Mouse (Mus musculus): ENCODE data around the gene Rnf149.
"Not testable (repeated sequence)": the region's sequence is repeated elsewhere in the genome, so short reads cannot be mapped to it uniquely, and the experiment has no call there.

Gene Rnf149

DNA sequence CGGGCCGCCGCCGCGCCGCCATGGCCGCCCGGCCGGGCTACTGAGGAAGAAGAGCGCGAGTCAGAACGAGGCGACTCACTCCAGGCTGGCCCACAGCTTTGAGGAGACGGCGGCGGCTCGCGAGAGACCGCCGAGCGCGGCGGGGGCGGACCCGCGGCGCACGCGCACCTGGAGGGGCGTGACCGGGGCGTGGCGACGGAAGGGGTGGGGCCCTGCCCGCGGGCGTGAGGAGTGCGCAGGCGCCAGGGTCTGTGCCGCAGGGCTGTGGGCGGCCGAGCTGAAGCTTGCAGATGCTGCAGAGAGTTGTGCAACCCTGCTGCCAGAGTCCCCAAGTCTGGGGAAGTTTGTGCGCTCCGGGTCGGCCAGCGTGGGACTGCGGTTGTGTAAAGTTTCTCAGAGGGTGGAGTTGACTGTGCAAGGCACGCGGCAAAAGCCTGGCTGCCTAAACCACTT is at the start of gene Rnf149:
Rnf149 (minus strand) TSS at position 153 of the 453 bp plus-strand sequence.
- peak; percentile 95 to 99 for DNase-seq (ENCODE audit: low spot score in 2 of 2)

DNA sequence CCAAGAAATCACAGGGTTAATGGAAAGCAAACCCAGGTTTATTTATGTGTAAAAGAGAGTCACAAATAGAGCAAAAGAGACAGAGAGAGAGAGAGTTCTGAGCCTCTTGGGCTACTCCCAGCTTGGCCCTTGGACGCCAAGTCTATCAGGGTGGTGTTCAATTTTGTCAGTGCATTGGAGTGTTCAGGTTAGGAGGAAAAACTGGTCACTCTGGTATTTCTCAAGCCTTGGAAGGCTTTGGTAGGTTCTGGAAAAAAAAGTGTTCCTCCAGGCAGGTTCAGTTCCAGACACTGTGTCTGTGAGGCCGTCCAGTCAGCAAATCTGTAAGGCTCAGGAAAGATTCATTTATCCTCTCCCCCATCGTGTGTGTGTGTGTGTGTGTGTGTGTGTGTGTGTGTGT is 48.3 kb upstream of the Rnf149 start:
- no peak for DNase-seq (ENCODE audit: low spot score in 2 of 2)

DNA sequence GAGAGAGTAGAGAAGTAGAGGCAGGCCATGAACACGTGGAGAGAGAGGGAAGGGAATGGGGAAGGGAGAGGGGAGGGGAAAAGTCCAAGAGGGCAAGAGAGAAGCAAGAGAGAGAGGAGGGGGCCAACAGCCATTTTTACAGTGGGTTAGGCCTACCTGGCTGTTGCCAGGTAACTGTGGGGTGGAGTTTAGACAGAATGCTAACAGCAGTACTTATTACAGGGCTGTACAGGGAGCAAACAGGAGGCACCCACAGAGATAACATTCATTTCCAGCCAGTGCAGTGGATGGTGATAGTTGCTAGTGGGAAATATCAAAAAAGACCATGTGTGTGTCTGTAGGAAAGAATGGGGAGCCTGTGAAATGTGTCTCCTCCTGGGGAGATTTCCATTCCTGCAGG is 46.5 kb upstream of the Rnf149 start:
- no peak for DNase-seq (ENCODE audit: low spot score in 2 of 2)

DNA sequence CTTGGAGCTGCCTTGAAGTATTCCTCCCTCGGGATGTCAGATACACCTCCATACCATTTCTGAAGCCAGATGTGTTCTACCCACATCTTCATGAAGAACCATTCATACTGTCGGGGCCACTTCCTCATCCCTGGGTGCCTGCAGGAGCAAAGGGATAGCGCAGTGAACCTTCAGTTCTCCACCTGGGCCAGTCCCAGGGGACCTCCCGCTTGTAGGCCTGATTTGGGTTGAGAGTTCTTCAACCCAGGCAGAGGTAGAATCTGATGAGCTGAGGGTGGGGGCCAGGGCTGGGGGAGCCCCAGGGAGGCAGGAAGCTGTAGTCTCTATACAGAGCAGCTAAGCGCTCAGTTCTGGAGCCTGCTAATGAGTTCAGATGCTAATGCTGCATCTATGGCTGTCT is 45.9 kb upstream of the Rnf149 start:
- no peak for DNase-seq (ENCODE audit: low spot score in 2 of 2)

DNA sequence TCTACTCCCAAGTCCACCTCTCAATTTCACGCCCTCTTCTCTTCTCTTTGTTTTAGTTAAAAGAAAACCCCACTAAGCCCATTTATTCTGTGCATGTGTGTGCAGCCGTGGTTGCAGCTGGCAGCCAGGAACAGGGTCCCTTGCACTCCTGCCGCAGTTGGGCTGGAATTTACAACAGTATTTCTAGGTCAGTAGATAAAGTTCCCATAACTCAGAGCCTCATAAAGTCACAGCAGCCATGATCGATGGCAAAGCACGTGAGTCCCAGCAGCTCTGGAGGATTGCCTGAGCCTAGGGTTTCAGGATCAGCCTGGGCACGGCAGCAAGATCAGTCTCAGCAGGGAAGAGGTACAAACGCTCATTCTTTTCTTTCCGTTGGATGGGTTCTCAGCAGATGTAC is 41.3 kb upstream of the Rnf149 start:
- DNase-seq (ENCODE audit: low spot score in 2 of 2), result no peak

DNA sequence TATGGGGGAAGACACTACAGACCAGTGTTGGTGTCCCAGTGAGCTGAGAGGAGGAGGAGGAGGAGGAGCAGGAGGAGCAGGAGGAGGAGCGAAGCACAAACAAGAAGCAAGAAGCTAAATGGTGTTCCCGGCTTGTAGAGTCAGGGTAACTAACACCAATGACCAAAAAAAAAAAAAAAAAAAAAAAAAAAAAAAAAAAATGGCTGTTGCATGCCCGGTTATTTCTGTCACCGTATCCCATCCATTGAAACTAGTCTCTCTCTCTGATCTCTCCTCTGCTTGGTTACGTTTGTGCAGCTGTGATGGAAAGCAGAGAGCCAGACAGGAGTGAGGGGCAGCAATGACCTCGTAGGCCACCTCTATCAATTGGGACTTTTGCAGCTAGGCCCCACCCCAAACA is 38.3 kb upstream of the Rnf149 start:
- no peak for DNase-seq (ENCODE audit: low spot score in 2 of 2)

DNA sequence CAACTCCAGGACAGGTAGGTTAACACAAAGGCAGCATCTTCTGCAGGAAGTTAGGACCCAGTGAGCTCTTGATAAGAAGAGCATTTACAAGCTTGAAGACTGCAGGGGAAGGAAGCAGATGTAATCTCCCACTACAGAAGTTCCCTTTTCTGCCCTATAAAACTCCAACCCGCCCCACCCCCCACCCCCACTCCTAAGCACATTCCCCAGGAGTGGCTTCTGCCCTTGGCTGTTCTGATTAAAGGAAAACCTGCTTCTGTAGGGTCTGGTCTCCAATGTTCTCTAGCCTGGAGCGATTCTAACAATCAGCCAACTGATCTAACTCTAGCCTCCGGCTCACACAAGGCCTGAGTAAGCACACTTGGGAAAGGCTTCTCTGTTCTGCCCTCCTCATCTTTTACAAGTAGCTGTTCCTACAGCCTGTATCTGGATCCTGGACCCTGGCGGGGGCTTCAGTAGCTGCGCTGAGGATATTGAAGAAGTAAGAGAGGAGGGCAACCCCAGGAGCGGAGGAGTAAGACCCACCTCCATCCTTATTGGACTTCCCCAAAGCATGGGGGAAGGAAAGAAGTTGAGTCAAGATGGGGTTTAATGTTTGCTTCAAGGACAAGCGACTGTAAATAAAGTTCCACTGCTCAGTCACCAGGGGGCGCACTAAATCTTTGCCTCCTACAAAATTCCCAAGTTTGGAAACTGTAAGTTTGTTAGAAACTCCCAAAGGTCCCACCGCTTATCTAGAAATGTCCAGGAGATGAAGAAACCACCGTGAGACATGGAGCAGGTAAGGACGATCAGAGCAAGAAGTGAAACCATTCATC is 37.5 kb upstream of the Rnf149 start:
- peak in 1 of 2 experiments; percentile 41 for DNase-seq (ENCODE audit: low spot score in 2 of 2)

DNA sequence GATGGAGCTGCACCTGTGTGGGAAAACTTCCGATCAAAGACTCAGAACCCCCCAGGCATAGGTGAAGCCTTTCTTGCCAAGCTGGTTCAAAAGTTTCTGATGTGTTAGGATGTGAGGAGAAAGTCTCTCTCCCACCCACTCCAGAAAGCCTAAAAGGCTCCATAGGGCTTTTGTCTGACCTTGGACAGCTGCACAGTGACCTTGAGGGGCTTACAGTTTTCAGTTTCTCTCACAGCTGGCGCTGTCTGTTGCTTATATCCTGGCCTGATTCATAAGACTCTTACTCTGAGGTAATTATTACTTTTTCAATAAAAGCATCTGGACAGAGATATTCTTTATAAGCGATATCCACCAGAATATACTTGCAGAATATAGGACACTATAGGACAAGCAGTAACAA is 35.9 kb upstream of the Rnf149 start:
- no peak for DNase-seq (ENCODE audit: low spot score in 2 of 2)

DNA sequence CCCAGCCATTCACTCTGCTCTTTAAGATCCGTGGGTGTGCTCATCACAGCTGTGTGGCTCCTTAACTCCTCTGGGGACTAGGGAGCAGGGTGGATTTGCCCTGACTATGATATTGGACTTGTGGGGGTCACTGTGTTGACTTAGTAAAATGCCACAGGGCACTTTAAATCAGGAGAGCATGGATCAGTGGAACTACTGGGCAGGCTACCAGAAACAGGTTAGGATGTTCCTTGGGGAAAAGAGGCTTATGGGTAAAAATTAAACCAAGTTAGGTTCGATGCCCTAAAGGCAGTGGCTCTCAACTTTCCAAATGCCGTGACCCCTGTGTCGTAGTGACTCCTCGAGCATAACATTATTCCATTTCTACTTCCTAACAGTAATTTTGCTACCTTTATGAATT is 35.3 kb upstream of the Rnf149 start:
- no peak for DNase-seq (ENCODE audit: low spot score in 2 of 2)

DNA sequence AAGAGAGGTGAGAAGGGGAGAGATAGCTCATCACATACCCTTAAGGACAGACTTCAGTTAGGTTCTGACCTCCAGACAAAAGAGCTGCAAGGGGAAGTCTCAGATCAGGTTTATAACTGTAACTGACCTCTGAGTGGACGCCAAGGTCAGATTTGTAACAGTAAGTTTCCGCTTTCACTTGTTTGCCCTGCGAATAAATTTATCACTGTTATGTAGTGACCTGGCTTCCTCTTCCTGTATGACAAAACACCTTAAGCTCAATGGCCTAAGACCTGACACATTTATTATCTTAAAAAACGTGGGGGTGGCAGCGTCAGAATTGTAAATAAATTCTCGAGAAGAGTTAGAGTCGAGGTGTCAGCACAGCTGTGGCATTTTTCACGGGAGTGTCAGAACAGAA is 31.3 kb upstream of the Rnf149 start:
- DNase-seq (ENCODE audit: low spot score in 2 of 2), result no peak

DNA sequence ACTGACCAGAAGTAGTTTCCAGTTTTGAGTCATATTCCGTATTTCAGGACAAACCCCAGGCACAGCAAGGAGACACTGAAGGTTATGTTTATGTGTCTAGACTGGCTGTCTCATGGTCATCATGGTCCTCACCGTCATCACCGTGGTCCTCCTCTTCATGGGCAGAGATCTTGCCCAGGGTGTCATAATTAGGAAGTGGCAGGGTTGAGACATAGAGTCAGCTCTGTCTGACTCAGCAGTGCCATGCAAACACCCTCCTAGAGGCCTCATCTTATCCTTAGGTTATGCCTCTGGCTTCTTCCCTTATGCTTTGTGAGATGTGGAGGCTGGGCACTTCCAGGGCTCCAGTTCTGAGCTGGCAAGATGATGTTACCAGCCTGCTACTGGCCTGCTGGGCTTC is 25.3 kb upstream of the Rnf149 start:
- no peak for DNase-seq (ENCODE audit: low spot score in 2 of 2)

DNA sequence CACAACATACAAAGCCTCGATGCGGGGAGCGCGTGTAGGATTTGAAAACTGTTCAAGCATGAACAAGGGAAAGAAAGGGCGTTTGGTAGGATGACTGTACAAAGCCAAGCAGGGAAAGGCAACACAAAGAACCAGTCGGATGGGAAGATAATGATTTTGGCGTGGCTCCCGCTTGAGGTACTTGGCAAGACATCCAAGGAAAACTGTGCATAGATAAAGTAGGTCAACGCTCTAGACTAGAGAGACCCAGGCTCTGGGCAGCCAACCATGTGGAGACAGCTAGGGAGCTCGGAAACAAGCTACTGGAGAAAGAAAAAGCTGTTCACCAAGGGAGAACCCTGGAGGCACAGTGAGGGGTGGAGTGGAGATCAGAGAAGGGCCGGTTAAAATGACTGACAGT is 21.5 kb upstream of the Rnf149 start:
- no peak for DNase-seq (ENCODE audit: low spot score in 2 of 2)

DNA sequence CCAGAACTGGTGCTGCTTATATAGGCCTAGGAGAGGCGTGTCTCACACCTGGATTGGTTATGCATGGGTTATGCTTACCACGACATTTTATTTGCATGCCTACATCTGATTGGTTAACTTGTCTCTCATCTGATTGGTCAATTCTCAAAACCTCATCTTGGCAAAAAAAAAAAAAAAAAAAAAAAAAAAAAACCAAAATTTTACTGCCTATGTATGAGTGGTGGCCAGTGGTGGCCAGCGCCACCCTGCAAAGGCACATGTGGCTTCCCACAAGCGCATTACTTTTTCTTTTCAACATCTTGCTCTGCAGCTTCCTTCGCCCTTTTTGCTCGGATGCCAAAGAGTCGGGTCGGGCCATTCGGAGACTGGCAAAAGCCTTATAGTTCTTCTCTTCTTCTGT is 19.9 kb upstream of the Rnf149 start:
- DNase-seq (ENCODE audit: low spot score in 2 of 2), result not testable (repeated sequence)

DNA sequence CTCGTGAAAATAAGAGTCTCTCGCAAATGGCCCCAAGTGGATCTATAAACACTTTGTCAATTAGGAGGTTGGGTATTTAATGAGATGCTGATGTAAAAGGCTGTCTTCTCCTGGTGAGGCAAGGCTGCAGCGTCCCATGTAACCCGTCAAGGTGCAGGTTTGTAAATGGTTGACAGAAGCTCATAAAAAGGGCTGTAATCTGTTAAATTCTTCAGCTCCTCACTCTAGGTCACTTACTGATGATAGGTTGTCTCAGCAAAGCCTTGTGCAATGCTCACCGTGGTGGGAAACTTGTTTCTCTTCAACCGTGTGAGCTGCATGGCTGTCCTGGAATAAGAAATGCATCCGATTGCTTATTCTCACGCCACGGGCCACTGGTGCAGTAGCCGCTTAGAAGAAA is 16.6 kb upstream of the Rnf149 start:
- DNase-seq (ENCODE audit: low spot score in 2 of 2), result no peak

DNA sequence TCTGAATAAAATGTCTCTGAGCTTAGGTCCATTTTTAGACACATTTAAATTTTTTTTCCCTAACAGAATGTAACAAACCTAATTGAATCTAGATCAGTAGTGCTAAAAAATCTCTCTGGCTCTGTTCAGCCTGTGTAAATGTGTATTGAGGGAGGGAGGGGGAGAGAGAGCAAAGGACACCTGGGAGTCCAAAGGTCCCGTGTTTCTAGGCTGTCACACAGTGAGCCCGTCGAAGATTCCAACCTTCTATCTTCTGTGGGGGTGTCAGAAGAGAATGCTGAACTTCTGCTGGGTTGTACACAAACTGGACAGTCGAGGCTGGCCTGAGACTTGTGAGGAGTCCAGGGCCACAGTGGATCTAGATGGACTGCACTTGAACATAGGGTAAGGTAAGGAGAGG is 14.9 kb upstream of the Rnf149 start:
- DNase-seq (ENCODE audit: low spot score in 2 of 2), result no peak

DNA sequence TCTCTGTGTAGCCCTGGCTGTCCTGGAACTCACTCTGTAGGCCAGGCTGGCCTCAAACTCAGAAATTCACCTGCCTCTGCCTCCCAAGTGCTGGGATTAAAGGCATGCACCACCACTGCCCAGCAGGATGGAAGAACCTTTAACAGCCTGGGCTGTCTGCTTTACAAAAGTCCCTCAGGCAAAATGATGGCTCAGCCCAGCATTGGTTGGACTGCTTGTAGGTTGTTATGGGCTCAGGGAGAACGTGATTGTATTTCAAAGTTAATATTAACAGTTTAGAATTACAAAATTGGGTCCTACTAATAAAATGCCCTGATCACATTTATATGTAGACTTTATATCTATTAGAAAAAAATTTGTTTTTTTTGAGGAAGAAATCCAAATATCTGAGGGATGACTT is 14.4 kb upstream of the Rnf149 start:
- DNase-seq (ENCODE audit: low spot score in 2 of 2), result not testable (repeated sequence)

DNA sequence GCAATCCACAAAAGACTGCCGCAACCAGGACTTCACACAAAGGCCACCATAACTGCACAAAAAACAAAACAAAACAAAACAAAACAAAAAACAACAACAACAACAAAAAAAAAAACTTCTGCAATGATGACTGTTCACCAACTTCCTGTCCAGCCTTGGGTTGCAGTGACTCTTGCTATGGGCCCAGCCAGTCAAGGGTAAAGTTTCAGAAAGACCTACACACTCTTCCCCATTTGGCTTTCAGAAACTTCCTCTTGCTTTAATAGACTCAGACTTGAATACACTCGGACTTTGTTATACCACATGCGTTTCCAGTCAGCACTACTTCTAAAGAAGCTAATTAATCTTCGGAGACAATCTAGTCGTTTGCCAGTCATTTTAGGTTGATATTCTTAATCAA is 13.0 kb upstream of the Rnf149 start:
- DNase-seq (ENCODE audit: low spot score in 2 of 2), result no peak

DNA sequence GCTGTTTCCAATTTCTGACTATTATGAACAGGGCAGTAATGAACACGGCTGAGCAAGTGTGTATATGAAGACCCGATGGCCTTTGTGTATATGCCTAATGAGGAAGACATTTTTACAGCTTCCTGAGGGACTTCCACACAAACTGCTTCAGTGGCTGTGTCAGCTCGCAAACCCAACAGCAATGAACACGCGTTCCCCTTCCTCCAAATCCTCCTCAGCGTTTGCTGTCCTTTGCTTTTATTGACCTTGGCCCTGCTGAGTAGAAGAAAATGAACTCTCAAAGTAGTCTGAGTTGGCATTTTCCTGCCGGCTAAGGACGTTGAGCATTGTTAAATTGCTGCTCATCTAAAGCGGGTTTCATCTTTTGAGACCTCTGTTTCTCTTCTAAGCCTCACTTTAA is 8.2 kb upstream of the Rnf149 start:
- DNase-seq (ENCODE audit: low spot score in 2 of 2), result no peak

DNA sequence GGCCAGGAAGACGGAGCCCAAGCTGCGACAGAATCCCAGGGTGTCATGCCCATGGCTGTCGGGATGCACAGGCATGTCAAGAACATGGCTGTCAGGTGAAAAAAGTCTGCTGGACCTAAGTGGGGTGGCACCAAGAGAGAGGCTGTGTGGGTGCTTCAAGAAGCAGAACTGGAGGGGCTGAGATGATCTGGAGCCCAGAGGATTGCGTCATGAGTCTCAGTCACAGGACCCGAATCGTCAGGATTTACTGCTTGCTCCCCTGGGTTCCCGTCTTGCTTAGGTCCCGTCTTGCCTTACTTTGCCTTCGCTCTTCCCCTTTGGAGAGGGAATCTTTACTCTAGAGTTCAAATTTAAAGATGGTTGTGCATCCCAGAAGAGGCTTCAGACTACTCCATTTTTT is 6.0 kb upstream of the Rnf149 start:
- no peak for DNase-seq (ENCODE audit: low spot score in 2 of 2)

DNA sequence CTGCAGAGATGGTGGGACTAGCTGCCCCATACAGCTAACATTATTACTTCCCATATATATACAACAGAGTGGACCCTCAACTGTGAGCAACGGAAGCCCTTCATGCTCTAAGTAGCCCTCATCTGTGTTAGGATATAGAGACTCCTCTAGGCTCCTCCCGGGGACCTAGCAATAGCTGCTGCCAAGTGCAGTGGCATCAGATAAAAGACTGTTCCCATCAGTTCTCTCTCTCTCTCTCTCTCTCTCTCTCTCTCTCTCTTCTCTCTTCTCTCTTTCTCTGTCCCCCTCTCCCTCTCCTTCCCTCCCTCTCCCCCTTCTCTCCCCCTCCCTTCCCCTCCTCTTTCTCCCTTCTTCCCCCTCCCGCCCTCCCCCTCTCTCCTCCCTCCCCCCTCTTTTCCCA is 4.0 kb upstream of the Rnf149 start:
- no peak for DNase-seq (ENCODE audit: low spot score in 2 of 2)

DNA sequence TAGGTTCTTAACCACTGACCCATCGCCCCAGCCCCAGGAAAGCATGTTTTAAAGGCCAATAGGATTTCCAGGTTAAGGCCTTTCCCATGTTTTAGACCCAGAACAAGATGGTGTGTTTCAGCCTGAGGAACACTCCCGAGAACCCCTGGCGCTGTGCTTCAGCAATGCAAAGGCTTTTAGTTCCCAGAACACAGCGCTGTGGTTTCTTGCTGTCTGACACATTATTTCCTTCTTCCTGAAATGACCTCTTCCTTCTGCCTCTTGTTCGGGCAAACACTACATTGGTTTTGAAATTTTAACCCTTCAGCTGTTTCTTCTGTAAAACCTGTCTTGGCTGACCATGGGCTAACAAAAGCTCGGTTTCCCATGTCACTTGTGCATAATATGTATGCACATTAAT is 1.9 kb upstream of the Rnf149 start:
- no peak for DNase-seq (ENCODE audit: low spot score in 2 of 2)

DNA sequence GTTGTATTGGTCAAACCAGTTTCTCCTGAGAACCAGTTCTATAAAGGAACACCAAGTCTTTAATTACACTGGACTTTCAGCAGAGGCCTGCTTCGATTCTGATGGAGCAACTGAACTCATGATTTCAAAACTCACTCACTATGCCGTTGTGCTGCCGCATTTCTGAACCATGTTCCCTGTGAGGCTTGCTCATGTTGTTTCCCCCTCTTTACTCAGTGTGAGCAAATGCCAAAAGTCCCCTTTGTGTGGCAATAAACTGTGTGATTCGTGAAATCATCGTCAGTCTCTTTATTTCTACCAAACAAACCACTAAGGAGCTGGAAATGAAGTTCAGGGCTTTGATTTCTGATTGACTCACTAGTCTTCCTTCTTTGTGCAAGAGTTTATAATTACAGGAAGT is 1.2 kb upstream of the Rnf149 start:
- DNase-seq (ENCODE audit: low spot score in 2 of 2), result no peak

DNA sequence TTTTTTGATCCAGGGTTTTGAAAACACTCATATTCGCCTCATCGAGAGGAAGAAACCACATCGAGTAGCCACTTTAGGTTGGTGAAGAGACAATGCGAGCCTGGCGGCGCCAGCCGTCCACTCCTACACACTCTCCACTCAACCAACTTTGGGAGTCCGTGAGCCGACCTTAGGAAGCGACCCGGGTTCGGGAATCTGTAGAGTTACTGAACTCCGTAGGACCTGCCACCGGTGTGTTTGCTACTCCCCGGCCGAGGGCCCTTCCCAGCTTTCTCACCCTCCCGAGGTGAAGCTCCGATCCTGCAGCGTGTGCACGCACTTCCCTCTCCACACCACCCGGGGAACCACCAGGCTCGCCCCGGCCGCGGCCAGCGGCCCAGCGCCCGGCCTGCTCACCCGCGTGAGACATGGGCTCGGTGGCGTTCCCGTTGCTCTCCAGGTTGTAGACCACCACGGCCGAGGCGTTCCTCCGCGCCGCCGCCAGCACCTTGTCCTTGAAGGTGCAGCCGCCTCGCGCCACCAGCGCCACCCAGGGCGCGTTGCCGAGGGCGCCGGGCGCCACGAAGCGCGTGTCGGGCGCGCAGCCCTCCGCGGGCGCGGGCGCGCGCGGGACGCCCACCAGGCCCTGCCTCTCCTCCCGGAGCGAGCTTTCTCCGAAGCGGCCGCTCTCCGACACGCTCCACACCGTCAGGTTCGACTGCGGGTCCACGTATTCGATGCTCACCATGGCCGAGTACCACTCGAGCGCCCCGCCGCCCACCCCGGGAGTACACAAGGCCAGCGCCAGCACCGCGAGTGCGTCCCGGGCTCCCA is 568 bp downstream of the Rnf149 start:
- DNase-seq (ENCODE audit: low spot score in 2 of 2), result peak; percentile 57 to 63
